Mouse (Mus musculus) heart, adult 18-20 months (tissue): ENCODE measurements around the gene P2ry14. TPM values are rescaled to one million over a fixed set of nuclear protein-coding genes. Genes with fewer than 3 reads are reported as not detected.
"Not testable (repeated sequence)": the region's sequence is repeated elsewhere in the genome, so short reads cannot be mapped to it uniquely, and the experiment has no call there.

ENCODE experiments used
- DNase-seq, 2 experiments: peaks; one replicate each; pipeline ENCODE4 v3.0.0; 2021 to 2022; ENCODE audit warnings: mixed read lengths in 1 of 2
- total RNA-seq, 2 experiments: library from RNA; stranded (reverse); gene quantifications; 2 replicates each; pipeline ENCODE4 v1.2.3; 2021

P2ry14 gene
- total RNA-seq, 2 experiments from 2014 or later, result 4.1 to 4.7 TPM

DNA sequence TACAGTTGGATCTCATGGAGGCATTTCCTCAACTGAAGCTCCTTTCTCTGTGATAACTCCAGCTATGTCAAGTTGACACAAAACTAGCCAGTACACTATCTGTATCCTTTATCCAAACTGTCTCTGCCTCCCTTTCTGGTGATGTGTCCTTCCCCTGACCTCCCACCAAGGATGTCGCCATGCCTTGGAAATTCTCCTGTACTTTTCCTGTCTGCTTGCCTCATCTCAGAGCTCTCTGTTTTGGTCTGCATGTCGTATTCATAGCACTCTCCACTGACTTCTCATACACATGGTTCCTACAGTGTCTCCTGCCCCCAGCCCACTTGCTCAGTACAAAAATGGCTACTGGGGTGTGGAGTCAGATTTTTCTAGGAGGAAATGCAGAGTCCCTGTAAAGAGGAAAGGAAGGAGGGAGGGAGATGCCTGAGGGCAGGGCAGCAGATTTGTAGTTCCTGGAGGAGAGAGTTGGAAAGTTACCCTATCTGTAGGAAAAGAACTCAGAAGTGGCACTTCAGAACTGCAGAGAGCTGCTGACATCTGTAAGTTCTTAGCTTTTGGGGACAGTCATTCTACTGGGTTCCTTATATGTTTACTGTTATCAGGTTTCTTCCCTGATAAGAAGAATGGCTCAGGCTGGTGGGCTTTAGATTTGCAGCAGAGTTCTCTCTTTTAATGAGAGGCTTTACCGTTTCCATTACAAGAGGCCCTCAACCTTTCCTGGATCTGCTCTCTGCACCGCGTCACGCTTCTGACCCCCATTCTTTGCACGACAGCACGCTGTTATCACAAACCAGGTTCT lies 11.7 kb downstream of the P2ry14 start:
- no peak for DNase-seq

DNA sequence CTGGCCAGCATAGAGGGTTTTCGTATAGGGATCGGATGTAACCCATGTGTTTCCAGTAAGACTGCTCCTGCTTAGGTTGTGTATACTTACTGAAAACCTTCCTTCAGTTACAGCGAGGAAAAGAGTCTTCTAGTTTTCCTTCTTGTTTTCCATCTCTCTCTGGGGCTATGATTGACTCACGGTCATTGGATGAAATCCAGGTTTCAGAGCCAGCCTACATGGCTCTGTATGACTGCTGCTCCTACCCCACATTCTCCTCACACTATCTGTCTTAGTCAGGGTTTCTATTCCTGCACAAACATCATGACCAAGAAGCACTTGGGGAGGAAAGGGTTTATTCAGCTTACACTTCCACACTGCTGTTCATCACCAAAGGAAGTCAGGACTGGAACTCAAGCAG lies 12.5 kb downstream of the P2ry14 start:
- not testable (repeated sequence) for DNase-seq

DNA sequence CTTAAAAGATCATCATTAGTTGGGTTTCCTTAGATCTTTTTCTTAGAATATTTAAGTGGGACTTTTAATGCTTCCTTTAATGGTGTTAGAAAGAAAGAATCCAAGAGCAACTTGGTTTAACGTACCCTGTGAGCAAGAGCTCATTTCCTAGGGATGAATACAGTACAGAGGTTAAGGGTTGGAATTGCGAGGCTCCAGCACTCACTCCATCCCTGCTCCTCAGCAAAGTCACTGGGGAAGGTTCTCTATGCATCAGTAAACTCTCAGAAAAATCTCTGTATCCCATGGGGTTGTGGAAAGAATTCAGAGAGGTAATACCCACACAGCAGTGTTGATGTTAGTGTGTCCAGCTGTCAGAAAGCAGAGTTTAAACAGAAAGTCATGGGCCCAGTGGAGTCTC lies 13.3 kb downstream of the P2ry14 start:
- DNase-seq, result no peak

DNA sequence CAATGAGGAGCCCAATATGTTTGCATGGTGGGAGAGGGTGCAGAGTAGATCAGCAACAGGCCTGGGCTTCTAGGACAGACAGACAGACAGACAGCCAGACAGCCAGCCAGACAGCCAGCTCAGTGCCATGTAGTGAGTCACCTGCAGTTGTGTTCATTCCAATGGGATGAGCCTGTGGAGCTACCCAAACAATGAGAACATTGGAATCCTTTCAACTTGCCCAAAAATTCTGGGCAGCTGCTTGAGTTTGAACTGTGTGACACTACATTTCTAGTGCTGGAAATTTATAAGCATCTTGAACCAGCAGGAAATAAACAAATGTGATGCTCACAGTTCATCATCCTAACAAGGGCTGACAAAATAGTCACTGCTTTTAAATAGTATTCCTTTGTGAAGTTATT lies 13.8 kb downstream of the P2ry14 start:
- DNase-seq, result no peak

DNA sequence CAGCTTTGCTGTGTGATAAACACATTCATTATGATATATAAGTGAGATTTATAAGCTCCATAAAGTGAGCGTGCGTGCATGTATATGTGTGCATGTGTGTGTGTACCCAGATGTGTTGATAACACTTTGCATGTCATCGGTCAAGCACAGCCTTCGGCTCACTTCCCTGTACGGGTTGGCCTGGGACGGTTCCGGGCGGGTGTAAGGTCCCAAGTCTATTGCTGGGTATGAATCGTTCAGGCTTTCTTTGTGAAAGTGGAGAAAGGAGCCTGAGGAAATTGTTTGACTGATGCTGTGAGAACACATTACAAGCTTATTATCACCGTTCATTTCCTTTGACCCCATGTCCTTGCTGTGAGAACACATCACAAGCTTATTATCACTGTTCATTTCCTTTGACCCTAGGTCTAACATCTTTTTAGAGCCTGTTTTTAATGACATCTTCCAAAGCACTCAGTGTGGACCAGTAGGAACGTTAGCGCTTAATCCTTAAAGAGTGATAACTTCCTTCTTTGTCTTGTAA lies 14.4 kb downstream of the P2ry14 start:
- no peak for DNase-seq

DNA sequence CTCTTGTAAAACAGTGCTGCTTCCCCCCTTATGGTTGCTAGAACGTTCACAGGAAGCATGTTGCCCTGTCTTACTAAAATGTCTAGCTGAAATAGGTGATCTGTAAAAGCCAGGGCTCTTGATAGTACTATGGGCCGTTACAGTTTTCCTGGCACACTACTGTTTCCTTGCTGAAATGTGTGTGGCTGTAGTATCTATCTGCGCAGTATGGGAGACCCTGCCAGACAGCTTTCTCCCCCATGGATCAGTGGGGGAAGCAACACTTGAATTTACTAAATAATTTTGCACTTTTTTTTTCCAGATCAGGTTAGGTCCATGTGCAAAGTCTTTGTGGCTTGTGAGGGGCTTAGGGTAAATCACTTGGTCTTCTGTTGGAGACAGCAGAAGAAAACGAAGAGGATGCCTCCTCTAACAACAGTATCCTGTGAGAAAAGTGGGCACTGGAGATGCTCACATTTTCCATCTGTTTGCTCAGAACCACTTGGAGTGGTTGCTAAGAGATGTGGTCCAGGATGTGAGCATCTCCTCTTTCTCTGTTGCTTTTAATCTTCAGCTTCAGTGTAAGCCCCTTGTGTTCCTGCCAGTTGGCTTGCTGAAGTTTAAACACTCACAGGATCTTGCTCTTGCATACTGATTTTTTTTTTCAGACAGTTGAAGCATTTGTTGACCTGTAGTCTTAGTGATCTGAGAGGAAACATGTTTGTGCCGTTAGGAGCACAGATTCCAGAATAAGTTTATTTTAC lies 17.3 kb downstream of the P2ry14 start:
- DNase-seq, result no peak

DNA sequence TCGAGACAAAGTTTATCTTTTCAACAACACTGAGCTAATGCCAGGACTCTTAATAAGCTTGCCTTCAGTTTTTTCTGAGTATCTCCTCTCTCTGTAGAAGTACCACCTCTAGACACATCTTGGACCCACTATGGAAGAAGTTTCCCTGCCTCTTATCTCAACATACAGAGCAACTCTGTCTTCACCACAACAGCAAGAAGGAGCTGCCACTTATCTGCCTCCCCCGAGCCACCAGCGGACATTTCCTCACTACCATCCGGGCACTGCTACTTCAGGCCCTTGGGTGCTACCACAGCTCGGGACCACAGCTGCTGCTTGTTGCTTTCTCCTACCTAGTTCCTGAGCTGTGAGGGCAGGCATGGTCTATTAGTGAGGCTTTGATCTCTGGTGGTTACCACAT lies 20.2 kb downstream of the P2ry14 start:
- DNase-seq, result no peak

DNA sequence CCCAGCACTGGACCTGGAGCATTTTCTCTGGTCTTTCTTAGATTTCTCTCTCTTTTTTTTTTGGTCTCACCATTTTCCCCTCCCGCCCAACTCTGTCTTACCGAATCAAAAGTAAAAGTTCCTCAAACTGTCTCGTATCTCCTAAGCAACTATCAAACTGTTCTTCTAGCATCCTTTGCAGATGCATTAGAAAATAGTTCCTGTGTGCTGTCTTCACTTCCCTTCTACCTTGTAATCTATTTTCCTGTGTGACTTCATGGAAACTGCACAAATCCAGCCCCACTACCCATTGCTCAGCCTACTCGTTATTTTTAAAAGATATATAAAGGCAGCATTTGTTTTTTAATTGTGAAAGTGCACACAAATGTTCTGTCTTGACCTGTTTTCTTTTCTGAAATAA lies 21.5 kb downstream of the P2ry14 start:
- DNase-seq, result no peak

DNA sequence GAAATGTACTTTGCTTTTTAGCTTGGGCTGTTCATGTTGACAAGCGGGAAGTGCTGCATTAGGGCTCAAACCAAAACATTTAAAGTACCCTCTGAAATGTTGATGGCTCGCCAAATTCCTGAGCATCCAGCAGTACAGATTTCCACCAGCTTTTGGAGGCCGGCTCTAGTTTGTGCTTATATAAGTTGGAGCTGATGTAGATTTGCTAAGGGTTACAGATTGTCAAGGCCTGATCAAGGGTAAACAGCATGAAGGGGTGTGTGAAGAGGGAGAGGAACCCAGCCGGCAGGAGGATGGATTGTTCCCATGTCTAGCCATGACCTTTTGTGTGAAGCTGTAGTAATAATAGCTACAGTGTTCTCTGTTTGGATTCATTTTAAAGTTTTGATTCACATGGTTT lies 22.3 kb downstream of the P2ry14 start:
- no peak for DNase-seq

DNA sequence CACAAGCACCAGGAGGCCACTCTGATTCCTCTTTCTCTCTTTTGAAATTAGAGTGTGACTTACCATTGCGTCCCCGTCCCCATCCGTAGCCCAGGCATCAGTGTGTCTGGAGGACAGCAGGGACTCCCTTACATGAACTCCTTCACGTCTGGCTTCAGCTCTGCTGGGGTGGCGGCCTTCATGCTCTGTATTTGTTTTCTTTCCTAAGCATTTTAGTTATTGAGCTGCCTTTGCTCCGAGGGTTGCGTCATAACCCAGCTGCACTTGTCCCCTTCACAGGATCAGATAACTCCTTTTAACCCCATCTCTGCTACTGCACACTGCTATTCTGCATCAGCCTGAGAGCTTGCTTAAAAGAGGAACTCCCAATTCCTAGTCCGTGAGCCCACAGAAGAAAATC lies 23.0 kb downstream of the P2ry14 start:
- DNase-seq, result peak; percentile 48 to 49

DNA sequence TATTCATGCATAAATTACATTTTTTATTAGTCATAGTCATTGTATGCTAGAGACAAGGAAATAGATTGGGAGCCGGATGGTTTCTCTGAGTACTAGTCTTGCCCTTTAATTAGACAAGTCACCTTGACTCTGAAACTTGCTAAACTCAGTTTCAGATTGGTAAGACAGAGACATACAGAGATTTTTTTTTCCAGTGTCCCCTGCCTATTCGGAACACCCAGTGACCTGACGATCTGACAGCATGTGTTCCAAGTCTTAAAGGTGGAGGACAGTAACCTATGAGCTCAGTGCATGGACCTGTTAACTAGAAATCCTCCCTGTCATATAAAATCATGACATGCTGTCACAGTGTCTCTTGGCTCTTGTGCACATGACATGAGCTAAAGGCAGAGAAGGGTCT lies 23.9 kb downstream of the P2ry14 start:
- no peak for DNase-seq

DNA sequence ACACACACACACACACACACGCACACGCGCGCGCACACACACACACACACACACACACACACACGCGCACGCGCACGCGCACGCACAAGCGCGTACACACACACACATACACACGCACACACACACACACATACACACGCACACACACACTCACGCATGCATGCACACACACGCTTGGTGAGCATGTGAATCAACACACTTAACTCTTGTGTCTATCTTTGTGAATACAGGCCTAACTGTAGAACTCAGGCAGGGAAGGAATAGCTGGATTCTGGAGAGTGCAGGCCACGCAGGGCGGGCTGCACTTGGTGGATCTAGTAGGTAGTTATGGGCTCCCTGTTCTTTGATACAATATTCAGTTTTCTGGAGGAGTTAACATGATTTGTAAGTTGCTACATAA lies 24.7 kb downstream of the P2ry14 start:
- no peak for DNase-seq

DNA sequence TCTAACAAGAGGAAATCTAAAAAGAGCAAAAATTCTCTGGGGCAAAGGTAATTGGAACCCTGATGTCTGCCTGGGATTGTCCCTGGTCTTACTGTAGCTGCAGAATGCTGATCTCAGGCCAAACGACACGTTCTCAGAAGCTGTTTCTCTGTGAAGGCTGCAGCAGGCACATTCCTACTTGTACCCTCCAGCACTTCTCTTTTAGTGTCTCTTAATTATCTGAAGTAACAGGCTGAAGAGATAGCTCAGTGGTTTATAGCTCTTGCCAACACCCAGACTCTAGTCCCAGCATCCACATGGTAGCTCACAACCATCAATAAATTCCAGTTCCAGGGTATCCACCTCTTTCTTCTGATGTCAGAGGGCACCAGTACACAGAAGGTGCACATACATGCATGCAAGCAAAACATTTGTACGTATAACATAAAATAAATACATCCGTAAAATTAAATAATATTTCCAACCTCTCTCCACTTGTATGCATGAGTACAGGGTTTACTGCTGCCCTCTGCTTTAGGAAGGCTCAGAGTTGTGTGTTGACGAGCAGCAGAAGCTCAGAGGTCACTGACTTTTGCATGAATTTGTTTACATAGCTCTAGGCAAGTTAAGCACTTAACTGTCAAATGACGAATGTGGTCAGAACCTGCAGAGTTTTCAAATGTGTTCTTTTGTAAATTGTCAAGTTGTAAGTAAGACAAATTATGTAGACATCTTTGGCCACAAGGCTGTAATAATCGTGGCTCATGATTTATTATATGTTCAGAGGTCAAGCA lies 27.4 kb downstream of the P2ry14 start:
- no peak for DNase-seq

DNA sequence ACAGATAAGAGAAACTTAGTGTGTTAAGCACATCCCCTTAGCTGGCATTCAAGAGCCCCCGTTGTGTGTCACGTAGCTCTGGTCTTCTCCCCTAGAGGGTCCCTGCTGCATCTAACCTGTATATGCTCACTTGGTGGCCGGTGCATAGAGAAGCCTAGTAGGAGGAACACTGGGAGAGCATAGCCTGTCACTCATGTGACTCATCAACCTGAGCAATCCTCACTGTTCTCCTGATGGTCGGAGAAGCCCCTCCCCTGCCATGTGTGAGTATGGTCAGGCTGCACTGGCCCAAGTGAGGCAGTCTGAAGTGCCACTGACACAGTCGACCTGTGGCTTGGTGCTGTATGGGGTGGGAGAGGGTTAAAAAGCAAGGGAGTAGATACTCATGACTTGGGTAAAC lies 28.4 kb downstream of the P2ry14 start:
- DNase-seq, result no peak

DNA sequence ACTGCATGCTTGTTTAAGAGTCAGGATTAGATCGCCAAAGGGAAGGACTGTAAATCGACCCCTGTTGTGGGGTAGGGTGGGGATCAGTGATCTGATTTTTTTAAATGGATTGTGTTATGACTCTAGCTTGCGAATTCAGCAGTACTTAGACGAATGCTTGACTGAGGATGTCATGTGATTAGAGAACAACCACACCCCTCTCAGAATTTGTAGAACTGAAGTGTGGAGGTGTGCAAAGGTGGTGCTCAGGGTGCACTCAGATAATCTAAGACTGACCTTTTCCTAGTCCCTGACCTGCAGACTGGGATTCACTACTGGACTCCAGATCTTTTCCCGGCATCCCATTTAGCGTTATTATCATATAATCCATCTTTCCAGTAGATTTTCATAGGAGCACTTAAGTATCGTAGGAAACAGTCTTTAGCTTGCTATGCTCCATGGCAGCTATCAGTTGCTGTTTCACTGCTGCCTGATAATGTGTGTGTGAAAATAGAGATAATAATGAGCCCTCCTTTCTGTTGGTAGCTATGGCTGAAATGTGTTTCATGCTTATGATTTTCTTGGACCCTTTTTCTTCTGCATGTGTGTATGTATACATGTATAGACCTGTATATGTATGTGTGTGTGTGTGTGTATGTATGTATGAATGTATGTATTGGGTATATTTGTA lies 31.5 kb downstream of the P2ry14 start:
- DNase-seq, result no peak

DNA sequence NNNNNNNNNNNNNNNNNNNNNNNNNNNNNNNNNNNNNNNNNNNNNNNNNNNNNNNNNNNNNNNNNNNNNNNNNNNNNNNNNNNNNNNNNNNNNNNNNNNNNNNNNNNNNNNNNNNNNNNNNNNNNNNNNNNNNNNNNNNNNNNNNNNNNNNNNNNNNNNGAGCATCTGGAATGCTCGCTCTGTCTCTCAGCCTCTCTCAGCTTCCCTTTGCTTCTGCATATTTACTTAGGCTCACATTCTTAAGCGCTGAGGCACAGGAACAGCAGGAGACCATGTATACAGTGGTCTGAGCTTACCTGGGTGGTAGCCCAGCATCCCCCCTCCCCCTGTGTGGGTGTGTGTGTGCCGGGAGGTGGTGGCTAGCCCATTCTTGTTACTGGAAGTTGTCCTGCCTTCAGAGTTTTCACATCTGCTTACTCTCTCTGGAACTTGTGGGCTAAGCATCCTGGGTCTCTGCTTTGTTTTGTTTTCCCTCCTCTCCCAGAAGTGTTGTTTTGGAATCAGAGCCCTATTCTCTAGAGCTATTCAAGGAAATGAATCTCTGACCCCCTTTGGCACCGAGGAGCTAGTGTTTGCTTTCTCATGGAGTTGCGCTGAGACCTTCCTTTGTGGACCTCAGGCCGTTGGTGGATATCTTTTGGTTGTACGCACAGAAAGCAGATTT lies 32.2 kb downstream of the P2ry14 start:
- peak; percentile 43 to 47 for DNase-seq

DNA sequence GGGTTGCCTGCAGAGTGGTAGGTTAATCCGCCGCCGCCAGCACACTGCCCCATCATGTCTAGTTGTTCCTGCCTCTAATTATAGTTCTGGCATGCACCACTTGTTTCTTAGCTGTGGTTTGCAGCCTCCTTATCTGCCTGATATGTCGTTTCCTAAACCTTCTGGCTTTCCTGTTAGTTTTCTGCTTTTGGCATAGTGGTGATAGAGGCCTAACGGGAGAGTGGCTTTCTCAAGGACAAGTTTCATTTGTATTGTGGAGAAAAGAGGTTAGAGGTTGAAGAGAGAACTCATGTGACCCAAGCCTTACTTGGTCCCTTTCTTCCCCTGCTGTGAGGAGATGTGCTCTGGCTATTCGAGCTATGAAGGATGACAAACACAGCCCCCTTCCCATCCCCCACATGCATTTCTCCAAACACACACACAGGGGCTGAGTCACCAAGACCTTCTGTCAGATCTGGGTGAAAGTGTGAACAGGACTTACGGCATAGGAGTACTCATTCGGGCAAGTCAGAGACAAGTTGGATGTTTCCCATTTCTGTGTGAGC lies 39.4 kb downstream of the P2ry14 start:
- DNase-seq, result peak; percentile 41 to 42

DNA sequence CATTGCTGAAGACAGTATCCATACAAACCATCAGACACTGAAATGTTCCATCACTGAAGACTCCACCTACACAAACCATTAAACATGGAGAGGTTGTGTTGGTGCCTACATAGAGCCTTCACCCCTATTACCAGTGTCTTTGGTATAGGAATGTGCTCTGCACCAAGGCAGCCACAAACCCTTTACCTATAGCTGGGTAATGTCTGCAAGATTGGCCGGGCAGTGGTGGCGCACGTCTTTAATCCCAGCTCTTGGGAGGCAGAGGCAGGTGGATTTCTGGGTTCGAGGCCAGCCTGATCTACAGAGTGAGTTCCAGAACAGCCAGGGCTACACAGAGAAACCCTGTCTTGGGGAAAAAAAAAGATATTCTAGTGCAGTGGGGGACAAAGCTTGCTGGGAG lies 40.1 kb downstream of the P2ry14 start:
- DNase-seq, result not testable (repeated sequence)

DNA sequence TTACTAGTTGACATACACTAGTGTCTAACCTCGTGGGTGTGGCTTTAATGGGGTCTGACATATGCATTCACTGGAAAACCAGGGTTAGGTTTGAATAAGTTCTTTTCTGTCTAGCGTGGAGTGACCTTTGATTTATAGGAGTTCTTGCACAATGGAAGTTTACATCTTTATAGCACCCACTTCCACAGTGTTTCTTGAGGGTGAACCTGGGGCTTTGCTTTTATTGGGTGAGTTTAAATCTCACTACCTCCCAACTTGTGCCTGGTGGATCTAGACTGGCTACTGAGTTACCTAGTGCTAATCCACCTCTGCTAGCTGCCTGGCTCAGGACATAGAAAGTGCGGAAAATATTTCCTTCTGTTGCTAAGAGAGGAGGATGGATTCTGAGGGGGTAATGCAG lies 41.5 kb downstream of the P2ry14 start:
- no peak for DNase-seq

DNA sequence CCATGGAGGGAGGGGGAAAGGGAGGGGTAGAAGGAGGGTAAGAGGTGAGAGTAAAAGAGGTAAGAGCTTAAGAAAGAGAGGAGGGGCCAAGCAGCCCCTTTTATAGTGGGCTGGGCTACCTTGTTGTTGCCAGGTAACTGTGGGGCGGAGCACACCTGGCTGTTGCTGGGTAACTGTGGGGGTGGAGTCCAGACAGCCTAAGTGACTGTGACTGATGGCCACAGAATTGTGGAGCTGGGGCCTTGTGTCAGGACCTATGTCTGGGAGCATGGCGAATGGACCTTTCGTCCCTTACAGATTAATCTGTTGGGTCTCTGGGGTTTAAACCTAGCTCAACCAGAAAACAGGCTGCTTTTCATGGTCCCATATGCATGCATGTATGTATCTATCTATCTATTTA lies 43.6 kb downstream of the P2ry14 start:
- not testable (repeated sequence) for DNase-seq

DNA sequence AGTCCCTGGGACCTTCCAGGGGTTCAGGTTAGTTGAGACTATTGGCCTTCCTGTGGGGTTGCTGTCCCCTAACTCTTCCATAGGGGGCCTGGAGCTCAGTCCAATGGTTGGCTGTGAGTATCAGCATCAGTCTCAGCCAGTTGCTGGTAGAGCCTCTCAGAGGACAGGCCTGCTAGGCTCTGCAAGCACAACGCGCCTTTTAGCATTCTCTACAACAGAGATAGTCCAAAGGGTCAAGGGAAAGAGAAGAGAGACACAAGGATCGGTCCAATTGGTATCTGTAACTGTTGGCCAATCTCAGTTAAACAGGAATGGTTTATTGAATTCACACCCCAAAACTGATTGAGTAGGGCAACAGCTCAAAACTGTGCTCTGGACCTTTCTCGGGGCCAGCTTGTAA lies 46.0 kb downstream of the P2ry14 start:
- DNase-seq, result no peak
